Comparison of ENCODE assay signal across 8 mouse cellular contexts in genomic region chr9:108565881-108566814, GRCm38 (mm10). TPM values are rescaled to one million over a fixed set of nuclear protein-coding genes. Genes with fewer than 3 reads are reported as not detected.
A peak's percentile ranks its signal among the peaks of the same experiment; 100 is the strongest.
DNase-seq lines count a peak whose midpoint lies in the region; ATAC-seq and TF ChIP-seq lines count a peak whose summit lies in the region.

No protein-coding gene starts in this region.

- H3K27me3 ChIP-seq in kidney, postnatal 0 days (ENCODE audit: insufficient read depth, low read length) = no peaks in the 10 kb centered on the region
- no peaks in the 10 kb centered on the region for H3K27me3 ChIP-seq in heart, embryonic 15.5 days
- no peaks in the 10 kb centered on the region for H3K27me3 ChIP-seq in liver, postnatal 0 days (ENCODE audit: insufficient read depth, low read length)

- 8% methylated on average over 35 of the region's 35 CpGs for WGBS in kidney, postnatal 0 days
- WGBS in heart, embryonic 15.5 days = 11% methylated on average over 35 of the region's 35 CpGs
- WGBS in liver, postnatal 0 days (ENCODE audit: insufficient replicate concordance) = 9% methylated on average over 35 of the region's 35 CpGs

- TF ChIP-seq EP300 in liver, postnatal 0 days (IDR thresholded peaks at IDR 0.05; ENCODE audit: low read depth) = no peak

- peaks cover 14% of the 10 kb centered on the region for H3K36me3 ChIP-seq in kidney, postnatal 0 days (ENCODE audit: insufficient read depth, low read length)
- H3K36me3 ChIP-seq in heart, embryonic 15.5 days = peaks cover 43% of the 10 kb centered on the region
- peaks cover 35% of the 10 kb centered on the region for H3K36me3 ChIP-seq in liver, postnatal 0 days (replicated peaks; ENCODE audit: insufficient read depth, low read length)

- peak overlapping the region; percentile 83 for H3K9ac ChIP-seq in kidney, postnatal 0 days (ENCODE audit: low read depth, low read length)
- peak overlapping the region; percentile 86 for H3K9ac ChIP-seq in heart, embryonic 15.5 days
- H3K9ac ChIP-seq in liver, postnatal 0 days (replicated peaks) = peak overlapping the region; percentile 85

- no peaks in the 10 kb centered on the region for H3K9me3 ChIP-seq in kidney, postnatal 0 days (replicated peaks; ENCODE audit: low read length)
- no peaks in the 10 kb centered on the region for H3K9me3 ChIP-seq in heart, embryonic 15.5 days (replicated peaks)
- no peaks in the 10 kb centered on the region for H3K9me3 ChIP-seq in liver, postnatal 0 days (ENCODE audit: low read length)

- no peak for DNase-seq in kidney, postnatal 0 days (ENCODE audit: low spot score)
- DNase-seq in kidney, adult 8-10 months = no peak
- DNase-seq in liver, postnatal 0 days = no peak
- no peak for DNase-seq in embryo, embryonic 10 days (ENCODE audit: low spot score)
- no peak for DNase-seq in right cerebral cortex, postnatal 4 days
- no peak for DNase-seq in adrenal gland, adult 18-20 months (ENCODE audit: low spot score in 2 of 2)

- peak overlapping the region; percentile 97 for H3K27ac ChIP-seq in kidney, postnatal 0 days
- peak overlapping the region; percentile 98 for H3K27ac ChIP-seq in heart, embryonic 15.5 days
- peak overlapping the region; percentile 97 for H3K27ac ChIP-seq in liver, postnatal 0 days (ENCODE audit: low read depth)

- H3K4me3 ChIP-seq in kidney, postnatal 0 days (replicated peaks; ENCODE audit: low read depth, low read length) = peak overlapping the region; percentile 77
- peak overlapping the region; percentile 85 for H3K4me3 ChIP-seq in heart, embryonic 15.5 days
- peak overlapping the region; percentile 81 for H3K4me3 ChIP-seq in liver, postnatal 0 days (ENCODE audit: low read depth, low read length)

- no peak for TF ChIP-seq CTCF in kidney, postnatal 0 days (IDR thresholded peaks at IDR 0.05; ENCODE audit: low read depth)
- no peak for TF ChIP-seq CTCF in liver, postnatal 0 days (IDR thresholded peaks at IDR 0.05; ENCODE audit: low read depth)

- no peak for ATAC-seq in kidney, postnatal 0 days (replicated peaks; ENCODE audit: low FRiP score, low read depth)
- 0 out of 2 replicates have a peak, but pooled peaks have one; percentile 0 for ATAC-seq in common myeloid progenitor, adult 5-6 weeks (replicated peaks; ENCODE audit: low read depth, poor library complexity, severe bottlenecking)
- no peak for ATAC-seq in heart, embryonic 15.5 days (replicated peaks; ENCODE audit: insufficient number of reproducible peaks, insufficient read depth, low FRiP score, low read depth)
- ATAC-seq in liver, postnatal 0 days = peak; percentile 2

- H3K4me1 ChIP-seq in kidney, postnatal 0 days (replicated peaks; ENCODE audit: insufficient read depth, low read length) = peaks cover 22% of the 10 kb centered on the region
- H3K4me1 ChIP-seq in heart, embryonic 15.5 days (replicated peaks) = peaks cover 47% of the 10 kb centered on the region
- H3K4me1 ChIP-seq in liver, postnatal 0 days (ENCODE audit: insufficient read depth) = peaks cover 46% of the 10 kb centered on the region

- peak overlapping the region; percentile 100 for H3K4me2 ChIP-seq in kidney, postnatal 0 days (ENCODE audit: low read length)
- peak overlapping the region; percentile 99 for H3K4me2 ChIP-seq in heart, embryonic 15.5 days
- peak overlapping the region; percentile 100 for H3K4me2 ChIP-seq in liver, postnatal 0 days (ENCODE audit: low read depth, low read length)

RNA-seq across cellular contexts. Expression of gene Ndufaf3, which starts 1.1 kb away (rescaled TPM):
- polyA plus RNA-seq in kidney, postnatal 0 days (2015; fragmentation: Nextera tagmentation; extraction: Ambion mirVana) = 67.7 and 69.2 TPM in 2 replicates
- 9.8 and 18.9 TPM in 2 replicates for total RNA-seq in common myeloid progenitor, adult 5-6 weeks (2017)
- 52.6 and 55.4 TPM in 2 replicates for polyA plus RNA-seq in heart, embryonic 15.5 days (2015; fragmentation: Nextera tagmentation; extraction: Ambion mirVana)
- 26.5 and 26.8 TPM in 2 replicates for polyA plus RNA-seq in liver, postnatal 0 days (2015; fragmentation: Nextera tagmentation; extraction: Ambion mirVana)
- 10 to 100 TPM; 50.8 to 51.0 TPM for total RNA-seq in adrenal gland, adult 18-20 months (2021)

RNA-seq across cellular contexts. Expression of gene Dalrd3, which starts 3.5 kb away (rescaled TPM):
- polyA plus RNA-seq in kidney, postnatal 0 days (2015; fragmentation: Nextera tagmentation; extraction: Ambion mirVana) = 102 and 114 TPM in 2 replicates
- 37.7 and 38.8 TPM in 2 replicates for total RNA-seq in common myeloid progenitor, adult 5-6 weeks (2017)
- 66.8 and 103 TPM in 2 replicates for polyA plus RNA-seq in heart, embryonic 15.5 days (2015; fragmentation: Nextera tagmentation; extraction: Ambion mirVana)
- 18.8 and 20.2 TPM in 2 replicates for polyA plus RNA-seq in liver, postnatal 0 days (2015; fragmentation: Nextera tagmentation; extraction: Ambion mirVana)
- 10 to 100 TPM; 64.6 to 81.8 TPM for total RNA-seq in adrenal gland, adult 18-20 months (2021)

RNA-seq across cellular contexts. Expression of gene Impdh2, which starts 6.1 kb away (rescaled TPM):
- polyA plus RNA-seq in kidney, postnatal 0 days (2015; fragmentation: Nextera tagmentation; extraction: Ambion mirVana) = 118 and 132 TPM in 2 replicates
- total RNA-seq in common myeloid progenitor, adult 5-6 weeks (2017) = 317 and 371 TPM in 2 replicates
- 81.6 and 97.3 TPM in 2 replicates for polyA plus RNA-seq in heart, embryonic 15.5 days (2015; fragmentation: Nextera tagmentation; extraction: Ambion mirVana)
- 45.6 and 49.5 TPM in 2 replicates for polyA plus RNA-seq in liver, postnatal 0 days (2015; fragmentation: Nextera tagmentation; extraction: Ambion mirVana)
- 100 to 1,000 TPM in 1 of 2 experiments, 10 to 100 TPM in 1; 99.7 to 135 TPM for total RNA-seq in adrenal gland, adult 18-20 months (2021)

RNA-seq across cellular contexts. Expression of gene Wdr6, which starts 12.4 kb away (rescaled TPM):
- polyA plus RNA-seq in kidney, postnatal 0 days (2015; fragmentation: Nextera tagmentation; extraction: Ambion mirVana) = 67.6 and 75.9 TPM in 2 replicates
- 22.0 and 29.5 TPM in 2 replicates for total RNA-seq in common myeloid progenitor, adult 5-6 weeks (2017)
- 42.5 and 68.5 TPM in 2 replicates for polyA plus RNA-seq in heart, embryonic 15.5 days (2015; fragmentation: Nextera tagmentation; extraction: Ambion mirVana)
- 4.5 and 5.7 TPM in 2 replicates for polyA plus RNA-seq in liver, postnatal 0 days (2015; fragmentation: Nextera tagmentation; extraction: Ambion mirVana)
- 10 to 100 TPM; 93.9 to 96.2 TPM for total RNA-seq in adrenal gland, adult 18-20 months (2021)

RNA-seq across cellular contexts. Expression of gene P4htm, which starts 31.3 kb away (rescaled TPM):
- polyA plus RNA-seq in kidney, postnatal 0 days (2015; fragmentation: Nextera tagmentation; extraction: Ambion mirVana) = 8.3 and 8.6 TPM in 2 replicates
- total RNA-seq in common myeloid progenitor, adult 5-6 weeks (2017) = 0.39 and 1.1 TPM in 2 replicates
- 18.6 and 20.9 TPM in 2 replicates for polyA plus RNA-seq in heart, embryonic 15.5 days (2015; fragmentation: Nextera tagmentation; extraction: Ambion mirVana)
- polyA plus RNA-seq in liver, postnatal 0 days (2015; fragmentation: Nextera tagmentation; extraction: Ambion mirVana) = 0.40 and 0.41 TPM in 2 replicates
- 1 to 10 TPM; 6.2 to 7.9 TPM for total RNA-seq in adrenal gland, adult 18-20 months (2021)

Comparison
In these comparisons a context has a peak if more than half of its experiments do, and no peak if none do; other contexts are left out.
1. ATAC-seq: peak in common myeloid progenitor, adult 5-6 weeks (single experiment) and liver, postnatal 0 days (single experiment); none in kidney, postnatal 0 days (single experiment) and heart, embryonic 15.5 days (single experiment).
2. Peak in every context shown above with its lines, with median percentiles within 50 percentile points of each other: H3K27ac ChIP-seq, H3K4me2 ChIP-seq, H3K4me3 ChIP-seq and H3K9ac ChIP-seq.